Mouse (Mus musculus) liver, embryonic 16.5 days (tissue): ENCODE measurements around the gene Cstf2t. TPM values are rescaled to one million over a fixed set of nuclear protein-coding genes. Genes with fewer than 3 reads are reported as not detected.

ENCODE experiments used
- ATAC-seq: fragments of 200-750 bp; cut with Nextera tagmentation; 2 replicates; pipeline ENCODE4 v1.8.0; 2017; ENCODE audit warnings: low read depth, mild to moderate bottlenecking, moderate number of reproducible peaks, moderate library complexity
- H3K27ac ChIP-seq: fragments of 300-500 bp; sonication (generic); 2 replicates; pipeline ENCODE4 v1.5.1; 2014; ENCODE audit warnings: mild to moderate bottlenecking, low read length
- H3K27me3 ChIP-seq: fragments of 300-500 bp; sonication (generic); 2 replicates; pipeline ENCODE4 v1.6.1; 2014; ENCODE audit warnings: low read depth, low read length, mixed read lengths; ENCODE audit not compliant: control insufficient read depth, insufficient read depth
- H3K36me3 ChIP-seq: fragments of 300-500 bp; sonication (generic); 2 replicates; pipeline ENCODE4 v1.6.1; 2014; ENCODE audit warnings: mild to moderate bottlenecking; ENCODE audit not compliant: control insufficient read depth, insufficient read depth
- H3K4me1 ChIP-seq: fragments of 300-500 bp; sonication (generic); 2 replicates; pipeline ENCODE4 v1.6.1; 2014; ENCODE audit warnings: low read depth, low read length, mixed read lengths; ENCODE audit not compliant: control insufficient read depth
- H3K4me2 ChIP-seq: fragments of 300-500 bp; sonication (generic); 2 replicates; pipeline ENCODE4 v1.6.1; 2014; ENCODE audit warnings: low read depth, low read length, mixed read lengths
- H3K4me3 ChIP-seq: fragments of 300-500 bp; sonication (generic); 2 replicates; pipeline ENCODE4 v1.5.1; 2014; ENCODE audit warnings: low read depth, mild to moderate bottlenecking, low read length
- H3K9ac ChIP-seq: fragments of 300-500 bp; sonication (generic); 2 replicates; pipeline ENCODE4 v1.6.1; 2014; ENCODE audit warnings: low read depth, low read length
- H3K9me3 ChIP-seq: fragments of 300-500 bp; sonication (generic); replicated peaks from 2 replicates; pipeline ENCODE4 v1.6.1; 2016; ENCODE audit warnings: low read length; ENCODE audit not compliant: control insufficient read depth
- WGBS: fragments of 180-500 bp; shearing (Covaris S2); extraction: QIAGEN DNeasy Blood & Tissue Kit; methylation state at CpG from one replicate; pipeline ENCODE4 v1.1.7; 2014; ENCODE audit not compliant: insufficient replicate concordance; 5-methylcytosine and 5-hydroxymethylcytosine counted together
- polyA plus RNA-seq: library from polyadenylated mRNA; unstranded; fragments of >200 nt; fragmentation: Nextera tagmentation; extraction: Ambion mirVana; gene quantifications from 2 replicates; pipeline ENCODE4 v1.2.1, GENCODE M21; 2015

Cstf2t gene
- polyA plus RNA-seq: 10.8 and 11.1 TPM in 2 replicates

- no peaks in the 10 kb centered on the region; the same call in 1 of the 2 replicates for H3K27me3 ChIP-seq
- 2% methylated on average over 56 of the region's 56 CpGs for WGBS
- peak within 1 kb of the TSS; percentile 60 for H3K9ac ChIP-seq
Observed at GRCm38 (mm10) chr19:31082662-31083429, at the start of gene Cstf2t. Gene Cstf2t (plus strand): TSS chr19:31082837.

GRCm38 (mm10) chr19:31038951-31039350, 43.7 kb upstream of the Cstf2t start:
- Histone ChIP-seq H3K4me3 (no peak overlapping the region), H3K9me3 (no peaks in the 10 kb centered on the region), H3K4me1 (no peaks in the 10 kb centered on the region), H3K27me3 (no peaks in the 10 kb centered on the region), H3K9ac (no peak overlapping the region), H3K36me3 (no peaks in the 10 kb centered on the region), H3K27ac (no peak overlapping the region), H3K4me2 (no peak overlapping the region)
- ATAC-seq: no peak
- WGBS: 44% methylated on average over 3 of the region's 3 CpGs

More at GRCm38 (mm10) chr19:31082662-31083429, at the start of gene Cstf2t:
- H3K9me3 ChIP-seq: no peaks in the 10 kb centered on the region
- H3K36me3 ChIP-seq: peaks cover 10% of the 10 kb centered on the region
- peak within 1 kb of the TSS; percentile 64 for H3K4me3 ChIP-seq
- peaks cover 13% of the 10 kb centered on the region for H3K4me1 ChIP-seq
- H3K27ac ChIP-seq: 0 out of 2 replicates have a peak within 1 kb of the TSS, but pooled peaks have one; percentile 1
- peak within 1 kb of the TSS; percentile 74 for H3K4me2 ChIP-seq
- ATAC-seq: peak; percentile 100

GRCm38 (mm10) chr19:31040948-31041847, 41.4 kb upstream of the Cstf2t start:
- no peak for ATAC-seq
- WGBS: 60% methylated on average over 2 of the region's 2 CpGs
- no peaks in the 10 kb centered on the region for H3K4me1 ChIP-seq
- H3K9ac ChIP-seq: no peak overlapping the region
- H3K27me3 ChIP-seq: no peaks in the 10 kb centered on the region
- H3K4me2 ChIP-seq: no peak overlapping the region
- H3K27ac ChIP-seq: no peak overlapping the region
- H3K9me3 ChIP-seq: no peaks in the 10 kb centered on the region
- H3K4me3 ChIP-seq: no peak overlapping the region
- no peaks in the 10 kb centered on the region for H3K36me3 ChIP-seq

GRCm38 (mm10) chr19:31046601-31047000, 36.0 kb upstream of the Cstf2t start:
- Histone ChIP-seq H3K4me2 (no peak overlapping the region), H3K27me3 (no peaks in the 10 kb centered on the region), H3K36me3 (no peaks in the 10 kb centered on the region), H3K9ac (no peak overlapping the region), H3K27ac (no peak overlapping the region), H3K9me3 (no peaks in the 10 kb centered on the region), H3K4me3 (no peak overlapping the region), H3K4me1 (no peaks in the 10 kb centered on the region)
- no peak for ATAC-seq
- WGBS: 75% methylated on average over 4 of the region's 4 CpGs

- H3K9me3 ChIP-seq: no peaks in the 10 kb centered on the region
- no peak overlapping the region for H3K9ac ChIP-seq
- no peak overlapping the region for H3K4me2 ChIP-seq
- H3K27me3 ChIP-seq: no peaks in the 10 kb centered on the region
- H3K4me1 ChIP-seq: no peaks in the 10 kb centered on the region
- WGBS: 58% methylated on average over 1 of the region's 1 CpGs
- no peak for ATAC-seq
- H3K27ac ChIP-seq: no peak overlapping the region
- H3K4me3 ChIP-seq: no peak overlapping the region
- no peaks in the 10 kb centered on the region for H3K36me3 ChIP-seq
Observed at GRCm38 (mm10) chr19:31064740-31065139, 17.9 kb upstream of the Cstf2t start.

- H3K27ac ChIP-seq: no peak overlapping the region
- no peak overlapping the region for H3K9ac ChIP-seq
- ATAC-seq: no peak
Observed at GRCm38 (mm10) chr19:31065206-31065781, 17.3 kb upstream of the Cstf2t start.

GRCm38 (mm10) chr19:31073959-31074716, 8.5 kb upstream of the Cstf2t start:
- no peaks in the 10 kb centered on the region for H3K4me1 ChIP-seq
- 66% methylated on average over 24 of the region's 24 CpGs for WGBS
- no peak overlapping the region for H3K4me3 ChIP-seq
- no peak overlapping the region for H3K4me2 ChIP-seq
- H3K9ac ChIP-seq: no peak overlapping the region
- H3K36me3 ChIP-seq: no peaks in the 10 kb centered on the region
- no peaks in the 10 kb centered on the region for H3K9me3 ChIP-seq
- H3K27ac ChIP-seq: no peak overlapping the region
- H3K27me3 ChIP-seq: no peaks in the 10 kb centered on the region; the same call in 1 of the 2 replicates
- ATAC-seq: no peak

More at GRCm38 (mm10) chr19:31065206-31065781, 17.3 kb upstream of the Cstf2t start:
- Histone ChIP-seq H3K36me3 (no peaks in the 10 kb centered on the region), H3K4me3 (no peak overlapping the region), H3K9me3 (no peaks in the 10 kb centered on the region), H3K4me1 (no peaks in the 10 kb centered on the region), H3K27me3 (no peaks in the 10 kb centered on the region), H3K4me2 (no peak overlapping the region)
- WGBS: 63% methylated on average over 11 of the region's 11 CpGs

GRCm38 (mm10) chr19:31074717-31075063, 7.9 kb upstream of the Cstf2t start:
- ATAC-seq: no peak

More at GRCm38 (mm10) chr19:31074717-31075063, 7.9 kb upstream of the Cstf2t start:
- no peaks in the 10 kb centered on the region; the same call in 1 of the 2 replicates for H3K27me3 ChIP-seq
- H3K4me1 ChIP-seq: no peaks in the 10 kb centered on the region
- H3K36me3 ChIP-seq: no peaks in the 10 kb centered on the region
- H3K4me2 ChIP-seq: no peak overlapping the region
- H3K27ac ChIP-seq: no peak overlapping the region
- WGBS: 28% methylated on average over 3 of the region's 3 CpGs
- no peak overlapping the region for H3K9ac ChIP-seq
- no peak overlapping the region for H3K4me3 ChIP-seq
- no peaks in the 10 kb centered on the region for H3K9me3 ChIP-seq
